Mouse (Mus musculus) midbrain, embryonic 10.5 days (tissue): ENCODE results near the gene Lrch1. TPM values are rescaled to one million over a fixed set of nuclear protein-coding genes. Genes with fewer than 3 reads are reported as not detected.

ENCODE experiments used
- DNase-seq: peaks from one replicate; pipeline ENCODE4 v3.0.0-alpha.2; 2017; ENCODE audit warnings: low spot score
- H3K27ac ChIP-seq: fragments of 300-500 bp; sonication (generic); replicated peaks from 2 replicates; pipeline ENCODE4 v1.5.1; 2016; ENCODE audit warnings: mild to moderate bottlenecking
- H3K27me3 ChIP-seq: fragments of 300-500 bp; sonication (generic); 2 replicates; pipeline ENCODE4 v1.6.1; 2016; ENCODE audit warnings: low read depth, mild to moderate bottlenecking; ENCODE audit not compliant: poor library complexity, severe bottlenecking
- H3K36me3 ChIP-seq: fragments of 300-500 bp; sonication (generic); 2 replicates; pipeline ENCODE4 v1.6.1; 2016; ENCODE audit warnings: mild to moderate bottlenecking, moderate library complexity
- H3K4me1 ChIP-seq: fragments of 300-500 bp; sonication (generic); 2 replicates; pipeline ENCODE4 v1.6.1; 2016
- H3K4me3 ChIP-seq: fragments of 300-500 bp; sonication (generic); 2 replicates; pipeline ENCODE4 v1.5.1; 2016; ENCODE audit warnings: mild to moderate bottlenecking, moderate library complexity
- H3K9me3 ChIP-seq: fragments of 300-500 bp; sonication (generic); replicated peaks from 2 replicates; pipeline ENCODE4 v1.6.1; 2016; ENCODE audit warnings: mild to moderate bottlenecking
- WGBS: fragments of 180-500 bp; shearing (Covaris S2); methylation state at CpG from one replicate; pipeline ENCODE4 v1.1.7; 2016; 5-methylcytosine and 5-hydroxymethylcytosine counted together
- polyA plus RNA-seq: library from polyadenylated mRNA; unstranded; fragments of >200 nt; fragmentation: Nextera tagmentation; extraction: Ambion mirVana; gene quantifications from 2 replicates; pipeline ENCODE4 v1.2.1, GENCODE M21; 2016

The Lrch1 gene
- polyA plus RNA-seq, 1 experiment from 2014 or later = 6.4 TPM

DNA sequence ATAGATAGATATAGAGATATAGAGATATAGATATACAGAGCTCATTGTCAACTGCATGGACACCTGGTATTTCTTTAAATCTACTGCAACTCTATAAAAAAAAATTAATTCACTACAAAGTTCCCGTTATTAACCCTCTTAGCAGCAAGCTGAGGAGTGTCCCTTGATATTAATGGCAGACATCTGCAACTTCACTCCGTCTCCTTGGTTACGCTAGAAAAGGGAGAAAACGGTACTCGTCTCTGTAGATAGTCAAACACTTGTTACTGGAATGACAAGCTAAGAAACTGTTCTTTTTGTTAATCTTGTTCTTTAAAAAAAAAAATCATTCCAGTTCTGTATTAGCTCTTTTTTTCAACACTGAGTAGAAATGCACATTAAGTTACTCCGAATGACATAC is 54.0 kb downstream of the Lrch1 start:
- Histone ChIP-seq H3K4me1 (no peaks in the 10 kb centered on the region), H3K27me3 (no peaks in the 10 kb centered on the region), H3K36me3 (no peaks in the 10 kb centered on the region), H3K9me3 (no peaks in the 10 kb centered on the region), H3K27ac (no peak overlapping the region), H3K4me3 (no peak overlapping the region)
- 87% methylated on average over 6 of the region's 6 CpGs for WGBS
- DNase-seq = no peak

GRCm38 (mm10) chr14:74893085-74893648 is 54.5 kb downstream of the Lrch1 start:
- no peak overlapping the region for H3K27ac ChIP-seq
- WGBS = 90% methylated on average over 3 of the region's 3 CpGs
- no peak for DNase-seq
- no peaks in the 10 kb centered on the region for H3K4me1 ChIP-seq
- H3K9me3 ChIP-seq = no peaks in the 10 kb centered on the region
- no peaks in the 10 kb centered on the region for H3K27me3 ChIP-seq
- H3K4me3 ChIP-seq = no peak overlapping the region
- H3K36me3 ChIP-seq = no peaks in the 10 kb centered on the region

DNA sequence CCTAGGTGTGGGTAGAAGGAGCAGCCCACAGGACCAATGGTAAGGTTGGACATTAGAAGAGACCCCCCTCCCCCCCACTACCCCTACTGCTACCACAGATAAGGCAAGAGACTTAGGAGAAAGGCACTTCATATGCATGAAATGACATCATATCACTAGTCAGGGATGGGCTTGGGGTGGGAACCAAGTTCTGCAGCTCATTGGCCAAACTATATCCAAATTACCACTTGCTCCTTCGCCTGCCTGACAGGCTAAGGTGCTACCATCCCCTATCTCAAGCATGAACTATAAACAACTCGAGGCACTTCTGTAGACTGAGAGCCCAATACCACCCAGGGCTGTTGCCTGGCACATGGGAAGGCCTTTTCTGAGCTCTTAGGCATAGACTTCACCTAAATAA is 58.4 kb downstream of the Lrch1 start:
- WGBS = 82% methylated on average over 2 of the region's 2 CpGs
- no peaks in the 10 kb centered on the region for H3K36me3 ChIP-seq
- no peaks in the 10 kb centered on the region for H3K9me3 ChIP-seq
- peaks cover 11% of the 10 kb centered on the region for H3K4me1 ChIP-seq
- no peak overlapping the region for H3K27ac ChIP-seq
- no peak for DNase-seq
- H3K27me3 ChIP-seq = no peaks in the 10 kb centered on the region
- no peak overlapping the region for H3K4me3 ChIP-seq

DNA sequence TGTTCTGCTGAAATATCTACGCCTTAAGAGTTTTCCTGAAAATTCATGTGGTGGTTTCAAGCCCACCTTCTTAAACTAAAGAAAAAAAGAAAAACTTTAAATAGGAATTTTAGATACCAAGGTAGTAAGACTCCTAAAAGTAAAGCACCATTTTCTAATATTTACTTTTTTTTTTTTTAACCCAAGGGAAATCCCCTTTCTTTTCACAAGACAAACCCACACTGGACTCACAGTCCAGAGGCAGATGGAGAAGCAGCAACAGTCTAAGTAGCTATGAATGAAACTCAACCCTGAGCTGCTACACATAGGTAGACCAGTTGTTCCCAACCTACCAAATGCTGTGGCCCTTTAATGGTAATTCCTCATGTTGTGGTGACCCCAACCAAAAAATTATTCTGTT is 59.6 kb downstream of the Lrch1 start:
- no peaks in the 10 kb centered on the region for H3K9me3 ChIP-seq
- peaks cover 19% of the 10 kb centered on the region for H3K4me1 ChIP-seq
- WGBS = 97% methylated on average over 1 of the region's 1 CpGs
- H3K36me3 ChIP-seq = no peaks in the 10 kb centered on the region
- no peak overlapping the region for H3K4me3 ChIP-seq
- H3K27me3 ChIP-seq = no peaks in the 10 kb centered on the region
- no peak for DNase-seq
- no peak overlapping the region for H3K27ac ChIP-seq

DNA sequence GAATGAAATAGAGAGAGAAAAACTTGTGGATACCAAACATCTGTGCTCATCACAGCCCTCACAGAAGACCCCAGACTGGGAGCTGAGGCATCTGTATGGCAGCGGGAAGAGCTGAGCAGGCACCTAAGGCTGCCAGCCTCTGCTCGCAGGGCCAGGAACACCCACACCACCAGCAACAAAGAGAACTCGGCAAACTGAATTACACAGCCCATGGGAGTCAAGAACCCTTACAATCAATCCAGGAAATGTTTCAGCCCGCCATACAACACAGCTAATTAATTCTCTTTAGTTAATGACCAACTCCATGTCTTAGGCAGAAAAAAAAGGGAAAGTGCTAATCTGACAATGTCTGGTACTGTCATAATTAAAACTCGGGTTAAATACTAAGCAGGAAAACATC is 61.2 kb downstream of the Lrch1 start:
- Histone ChIP-seq H3K27me3 (no peaks in the 10 kb centered on the region), H3K36me3 (no peaks in the 10 kb centered on the region), H3K4me1 (peaks cover 23% of the 10 kb centered on the region), H3K9me3 (no peaks in the 10 kb centered on the region), H3K4me3 (no peak overlapping the region), H3K27ac (no peak overlapping the region)
- no peak for DNase-seq
- WGBS = 76% methylated on average over 5 of the region's 5 CpGs

DNA sequence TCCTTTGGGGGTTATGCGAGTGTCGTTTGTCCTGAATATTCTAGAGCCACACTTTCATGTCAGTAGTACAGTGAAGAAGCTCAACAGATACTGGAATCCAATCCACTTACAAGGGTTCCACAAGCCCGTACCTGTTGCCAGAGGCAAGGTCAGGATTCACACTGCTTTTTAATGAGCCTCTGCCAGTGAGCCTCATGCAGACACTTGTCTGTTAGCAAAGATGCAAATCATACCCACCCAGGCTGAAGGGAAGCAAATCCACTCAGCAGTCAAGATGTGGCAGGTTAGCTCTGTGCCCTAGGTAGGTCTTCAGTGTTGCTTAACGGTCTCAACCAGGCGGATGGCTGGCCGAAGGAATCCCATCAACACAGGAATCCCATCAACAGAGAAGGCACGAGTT is 62.8 kb downstream of the Lrch1 start:
- WGBS = 80% methylated on average over 7 of the region's 7 CpGs
- Histone ChIP-seq H3K27me3 (no peaks in the 10 kb centered on the region), H3K4me3 (no peak overlapping the region), H3K4me1 (peaks cover 23% of the 10 kb centered on the region), H3K9me3 (no peaks in the 10 kb centered on the region), H3K27ac (no peak overlapping the region), H3K36me3 (no peaks in the 10 kb centered on the region)
- DNase-seq = no peak

- Histone ChIP-seq H3K9me3 (no peaks in the 10 kb centered on the region), H3K4me1 (peaks cover 23% of the 10 kb centered on the region), H3K27me3 (no peaks in the 10 kb centered on the region), H3K36me3 (no peaks in the 10 kb centered on the region), H3K27ac (no peak overlapping the region; the same call in 1 of the 2 replicates), H3K4me3 (no peak overlapping the region)
- peak; percentile 18 for DNase-seq
- 38% methylated on average over 13 of the region's 13 CpGs for WGBS
Observed at GRCm38 (mm10) chr14:74884024-74884680, 63.5 kb downstream of the Lrch1 start.

GRCm38 (mm10) chr14:74883204-74883603 is 64.5 kb downstream of the Lrch1 start:
- WGBS = 87% methylated on average over 11 of the region's 11 CpGs
- no peak overlapping the region for H3K27ac ChIP-seq
- no peak overlapping the region for H3K4me3 ChIP-seq
- no peak for DNase-seq
- peaks cover 23% of the 10 kb centered on the region for H3K4me1 ChIP-seq
- no peaks in the 10 kb centered on the region for H3K27me3 ChIP-seq
- no peaks in the 10 kb centered on the region for H3K36me3 ChIP-seq
- H3K9me3 ChIP-seq = no peaks in the 10 kb centered on the region

GRCm38 (mm10) chr14:74882754-74883153 is 64.9 kb downstream of the Lrch1 start:
- Histone ChIP-seq H3K27me3 (no peaks in the 10 kb centered on the region), H3K4me3 (no peak overlapping the region), H3K36me3 (no peaks in the 10 kb centered on the region), H3K27ac (no peak overlapping the region), H3K4me1 (peaks cover 23% of the 10 kb centered on the region), H3K9me3 (no peaks in the 10 kb centered on the region)
- no peak for DNase-seq
- WGBS = 83% methylated on average over 3 of the region's 3 CpGs

DNA sequence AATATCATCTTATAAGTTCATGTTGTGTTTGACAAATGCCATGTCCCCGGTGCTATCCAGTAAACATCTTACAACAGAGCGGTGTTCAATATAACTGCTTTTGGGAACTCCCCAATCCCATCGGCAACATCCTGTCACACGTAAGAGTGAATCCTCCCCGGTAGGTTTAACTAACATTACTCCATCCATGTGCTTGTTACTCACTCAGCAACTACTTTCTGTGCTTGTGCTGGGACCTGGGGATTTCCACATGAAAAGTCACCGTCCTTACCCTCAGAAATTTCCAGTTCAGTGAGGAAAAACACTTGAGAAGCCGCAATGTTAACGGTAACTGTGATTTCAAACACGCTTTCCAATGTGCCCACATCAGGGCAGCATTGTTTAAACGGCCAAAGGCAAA is 66.8 kb downstream of the Lrch1 start:
- DNase-seq = no peak
- Histone ChIP-seq H3K4me1 (peaks cover 23% of the 10 kb centered on the region), H3K27me3 (no peaks in the 10 kb centered on the region), H3K27ac (no peak overlapping the region), H3K36me3 (no peaks in the 10 kb centered on the region), H3K4me3 (no peak overlapping the region), H3K9me3 (no peaks in the 10 kb centered on the region)
- WGBS = 92% methylated on average over 10 of the region's 10 CpGs

DNA sequence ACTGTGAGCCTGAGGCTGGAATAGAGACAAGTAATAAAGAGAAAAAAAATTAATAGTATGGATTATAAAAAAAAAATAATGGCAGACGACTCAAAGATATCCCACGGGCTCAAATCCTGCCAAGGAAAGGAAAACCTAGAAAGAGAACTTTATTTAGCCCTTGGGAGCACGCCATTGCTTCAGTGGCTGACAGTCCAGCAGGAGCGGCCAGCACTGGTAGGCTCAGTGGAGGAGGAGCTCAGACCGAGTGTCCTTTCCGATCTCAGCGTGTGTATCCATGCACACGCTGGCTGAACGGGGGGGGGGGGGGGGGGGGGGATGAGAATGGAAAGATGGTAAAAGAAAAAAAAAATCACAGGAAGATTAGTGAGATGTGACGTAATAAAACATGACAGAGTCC is 68.2 kb downstream of the Lrch1 start:
- no peaks in the 10 kb centered on the region for H3K36me3 ChIP-seq
- H3K4me3 ChIP-seq = no peak overlapping the region
- H3K27ac ChIP-seq = no peak overlapping the region
- no peak for DNase-seq
- H3K4me1 ChIP-seq = peaks cover 13% of the 10 kb centered on the region
- no peaks in the 10 kb centered on the region for H3K27me3 ChIP-seq
- 81% methylated on average over 10 of the region's 10 CpGs for WGBS
- H3K9me3 ChIP-seq = no peaks in the 10 kb centered on the region

DNA sequence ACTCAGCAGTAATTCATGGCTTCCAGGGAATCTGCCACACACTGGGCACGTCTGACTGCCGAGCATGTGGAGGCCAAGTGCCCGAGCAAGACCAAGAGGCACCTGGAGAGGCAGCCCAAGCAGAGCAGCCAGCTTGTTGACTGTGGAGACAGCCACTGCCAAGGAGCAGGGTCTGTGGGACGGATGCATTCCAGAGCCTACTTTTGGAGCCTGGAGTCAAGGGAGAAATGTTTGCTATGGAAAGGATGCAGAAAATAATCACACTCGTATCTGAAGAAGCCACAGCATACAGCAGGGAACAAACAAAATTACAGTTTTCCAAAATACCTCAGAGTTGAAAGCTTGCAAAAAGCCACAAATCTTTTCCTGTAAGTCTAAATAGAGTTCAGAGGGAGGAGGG is 70.4 kb downstream of the Lrch1 start:
- H3K36me3 ChIP-seq = no peaks in the 10 kb centered on the region
- H3K27me3 ChIP-seq = no peaks in the 10 kb centered on the region
- H3K9me3 ChIP-seq = no peaks in the 10 kb centered on the region
- no peak overlapping the region for H3K4me3 ChIP-seq
- WGBS = 85% methylated on average over 5 of the region's 5 CpGs
- no peaks in the 10 kb centered on the region for H3K4me1 ChIP-seq
- no peak for DNase-seq
- H3K27ac ChIP-seq = no peak overlapping the region

DNA sequence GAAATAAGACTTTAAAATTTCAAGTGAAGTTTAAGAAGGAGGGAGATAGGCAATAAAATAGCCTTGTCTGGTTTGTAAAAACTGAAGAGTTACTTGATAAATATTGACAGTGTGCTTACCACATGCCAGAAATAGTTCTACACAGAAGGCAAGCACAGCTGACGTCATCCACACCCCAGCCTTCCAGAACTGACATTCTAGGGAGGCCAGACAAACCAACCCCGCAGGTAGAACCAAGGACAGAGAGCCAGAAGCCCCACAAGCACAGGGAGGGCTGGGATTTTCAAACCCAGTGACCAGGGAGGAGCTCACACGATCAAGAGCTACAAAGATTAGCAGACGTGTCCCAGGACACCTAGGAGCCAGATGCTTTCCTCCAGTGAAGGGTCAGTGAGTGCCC is 76.5 kb downstream of the Lrch1 start:
- H3K36me3 ChIP-seq = no peaks in the 10 kb centered on the region
- no peaks in the 10 kb centered on the region for H3K27me3 ChIP-seq
- no peaks in the 10 kb centered on the region for H3K9me3 ChIP-seq
- DNase-seq = no peak
- H3K4me3 ChIP-seq = no peak overlapping the region
- H3K4me1 ChIP-seq = peaks cover 29% of the 10 kb centered on the region
- no peak overlapping the region for H3K27ac ChIP-seq
- WGBS = 63% methylated on average over 4 of the region's 4 CpGs

- Histone ChIP-seq H3K36me3 (no peaks in the 10 kb centered on the region), H3K9me3 (no peaks in the 10 kb centered on the region), H3K4me1 (peaks cover 44% of the 10 kb centered on the region), H3K27ac (no peak overlapping the region), H3K27me3 (no peaks in the 10 kb centered on the region), H3K4me3 (no peak overlapping the region)
- DNase-seq = no peak
- WGBS = 80% methylated on average over 4 of the region's 4 CpGs
Observed at GRCm38 (mm10) chr14:74868902-74869230, 78.8 kb downstream of the Lrch1 start.
